Mouse (Mus musculus): ENCODE results near the gene Dram1.

The Dram1 gene

DNA sequence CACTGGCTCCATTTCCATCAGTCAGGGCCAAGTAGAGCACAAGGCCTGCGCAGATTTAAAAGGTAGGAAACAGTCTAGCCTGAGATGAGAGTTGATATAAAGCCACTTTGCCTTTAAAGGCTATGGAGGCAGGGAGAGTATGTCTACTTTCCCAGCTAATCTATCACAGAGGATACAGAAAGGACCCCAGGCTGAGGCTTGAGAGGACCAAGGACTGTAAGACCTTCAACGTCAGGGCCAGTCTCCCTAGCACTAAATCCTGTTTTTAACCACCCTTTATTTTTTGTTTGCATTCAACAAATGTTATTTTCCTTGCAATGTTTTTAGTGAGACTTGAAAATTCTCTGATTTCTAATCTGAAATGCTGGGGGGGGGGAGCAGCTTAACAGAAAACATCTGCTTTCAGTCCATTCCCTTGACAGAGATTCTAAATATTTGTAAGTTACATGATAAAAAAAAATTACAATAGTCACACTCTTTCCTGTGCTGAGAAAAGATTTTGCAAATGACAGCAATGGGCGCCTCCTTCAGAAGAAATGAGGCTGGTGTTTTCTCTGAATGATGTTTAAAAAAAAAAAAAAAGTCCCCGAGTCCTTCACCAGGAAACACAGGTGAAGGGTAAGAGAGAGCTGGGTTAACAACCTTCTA, 94.4 kb downstream of the Dram1 start:
- DNase-seq (ENCODE audit: low spot score): no peak

DNA sequence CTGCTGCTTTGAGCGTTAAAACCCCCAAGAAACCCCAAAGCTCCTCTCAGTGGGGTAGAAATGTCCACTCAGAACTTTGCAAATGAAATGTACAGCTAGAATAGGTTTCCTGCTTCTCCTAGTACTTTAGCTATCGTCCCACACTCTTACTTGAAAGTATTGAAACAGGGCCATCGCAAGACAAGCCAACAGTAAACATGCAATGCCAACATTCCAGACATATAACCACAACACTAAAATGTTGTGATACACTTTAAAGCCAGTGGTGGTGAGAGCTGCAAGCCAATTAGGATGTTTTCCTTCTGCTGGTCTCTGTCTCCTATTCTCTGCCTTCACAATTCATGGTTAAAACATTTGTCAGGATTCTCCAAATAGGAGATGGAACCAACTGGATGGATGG, 97.2 kb downstream of the Dram1 start:
- DNase-seq (ENCODE audit: low spot score): no peak

DNA sequence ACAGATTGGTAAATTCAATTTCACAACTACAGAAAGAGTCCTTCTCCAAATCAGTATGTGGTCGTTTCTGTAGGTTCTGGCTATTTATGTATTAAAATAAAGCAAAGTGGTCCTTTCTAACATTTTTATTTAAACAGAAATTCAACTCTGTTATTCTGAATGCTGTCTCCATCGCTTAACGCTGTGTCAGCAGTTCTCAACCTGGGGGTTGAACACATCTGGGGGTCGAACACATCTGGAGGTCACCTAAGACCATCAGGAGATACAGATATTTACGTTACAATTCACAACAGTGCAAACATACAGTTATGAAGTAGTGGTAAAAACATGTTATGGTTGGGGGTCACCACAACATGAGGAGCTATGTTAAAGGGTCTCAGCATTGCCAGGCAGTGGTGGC, 104.8 kb downstream of the Dram1 start:
- DNase-seq (ENCODE audit: low spot score): no peak

Data from layer of hippocampus, adult 11-12 months (tissue).